Mouse (Mus musculus): ENCODE measurements at regions not wholly inside any gene's neighbourhood (a gene's known extent, or its start where the extent isn't known, plus 50 kb on each side); places are given as distances from the start of the nearest gene placed in this dataset.

DNA sequence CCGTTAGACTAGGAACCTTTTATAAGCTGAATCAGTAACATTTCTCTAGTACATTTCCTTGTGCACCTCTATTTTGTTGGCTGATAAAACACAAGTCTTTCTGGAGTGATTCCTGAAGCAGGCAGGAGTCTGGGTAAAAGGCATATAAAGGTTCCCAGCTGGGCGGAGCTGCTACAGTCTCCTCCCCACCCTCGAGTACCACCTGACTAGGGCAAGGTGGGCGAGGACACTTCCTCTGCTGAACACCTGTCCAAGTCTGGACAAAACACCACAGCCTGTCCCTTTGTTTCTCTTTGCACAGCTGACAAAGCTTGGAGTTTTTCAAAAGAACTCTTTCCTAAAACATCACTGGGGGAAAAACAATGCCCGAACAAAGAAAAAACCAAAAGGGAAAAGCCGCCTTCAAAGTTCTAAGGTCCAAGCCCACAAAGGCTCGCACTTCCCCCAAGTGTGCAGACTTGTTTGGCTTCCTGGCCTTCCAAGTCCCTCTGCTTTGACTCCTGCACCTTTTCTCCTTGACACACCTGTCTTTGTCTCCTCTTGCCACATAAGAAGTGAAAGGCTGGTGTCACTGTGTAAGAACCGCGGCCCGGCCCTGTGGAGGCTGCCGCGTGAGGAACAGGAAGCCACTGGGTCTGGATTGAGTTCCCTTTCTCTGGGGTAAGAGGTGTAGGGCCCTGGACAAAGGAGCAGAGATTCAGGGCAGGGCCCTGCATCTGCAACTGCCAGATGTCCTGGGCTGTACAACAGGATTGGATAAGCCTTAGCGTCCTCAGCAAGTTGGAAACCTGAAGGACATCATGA is 263.1 kb upstream of the Foxq1 start:
- no peak overlapping the region for H3K9ac ChIP-seq (ENCODE audit: control insufficient read depth, low read depth, low read length, poor library complexity, severe bottlenecking)
- TF ChIP-seq MEF2A (IDR thresholded peaks at IDR 0.05; ENCODE audit: extremely low read depth, insufficient replicate concordance, low read depth, low read length, poor library complexity, severe bottlenecking) (no peak), POLR2AphosphoS2 (IDR thresholded peaks at IDR 0.05; ENCODE audit: low read length) (no peak), MYB (IDR thresholded peaks at IDR 0.05; ENCODE audit: low read depth, low read length) (no peak), GABPA (IDR thresholded peaks at IDR 0.05; ENCODE audit: low read depth, low read length) (no peak), KAT2A (conservative IDR thresholded peaks at IDR 0.05; ENCODE audit: low read depth, low read length) (no peak), TCF12 (IDR thresholded peaks at IDR 0.05; ENCODE audit: low read depth, low read length) (no peak), SIN3A (IDR thresholded peaks at IDR 0.05; ENCODE audit: low read length) (no peak), SMC3 (IDR thresholded peaks at IDR 0.05; ENCODE audit: low read depth, low read length) (no peak), ZKSCAN1 (IDR thresholded peaks at IDR 0.05; ENCODE audit: low read depth, low read length) (no peak), MAZ (IDR thresholded peaks at IDR 0.05; ENCODE audit: low read depth, low read length) (no peak), RAD21 (IDR thresholded peaks at IDR 0.05; ENCODE audit: low read depth, low read length) (no peak), ELF1 (IDR thresholded peaks at IDR 0.05; ENCODE audit: low read depth, low read length) (no peak), ZC3H11A (IDR thresholded peaks at IDR 0.05; ENCODE audit: low read depth, low read length) (no peak), CHD1 (IDR thresholded peaks at IDR 0.05; ENCODE audit: low read depth, low read length) (no peak)
- no peaks in the 10 kb centered on the region for H3K9me3 ChIP-seq (replicated peaks; ENCODE audit: insufficient read depth, low read length)
- H3K36me3 ChIP-seq (ENCODE audit: control insufficient read depth in 1 of 2, insufficient read depth in 2 of 2, low read length in 2 of 2): no peaks in the 10 kb centered on the region
- no peak overlapping the region for H3K4me3 ChIP-seq (ENCODE audit: control insufficient read depth in 1 of 2, insufficient read depth in 1 of 2, low read depth in 2 of 2, low read length in 2 of 2)
- H3K27ac ChIP-seq (ENCODE audit: control insufficient read depth, low read depth, low read length): no peak overlapping the region
- no peaks in the 10 kb centered on the region for H3K4me1 ChIP-seq (ENCODE audit: control insufficient read depth in 1 of 2, insufficient read depth in 2 of 2, low read length in 2 of 2)
- DNase-seq (ENCODE audit: low read depth, low spot score): no peak
- no peaks in the 10 kb centered on the region for H3K27me3 ChIP-seq (ENCODE audit: control insufficient read depth in 1 of 2, insufficient read depth in 2 of 2, low read length in 2 of 2)
- no peaks in the 10 kb centered on the region for H3K79me2 ChIP-seq (ENCODE audit: control insufficient read depth, insufficient read depth, low read length, poor library complexity)

DNA sequence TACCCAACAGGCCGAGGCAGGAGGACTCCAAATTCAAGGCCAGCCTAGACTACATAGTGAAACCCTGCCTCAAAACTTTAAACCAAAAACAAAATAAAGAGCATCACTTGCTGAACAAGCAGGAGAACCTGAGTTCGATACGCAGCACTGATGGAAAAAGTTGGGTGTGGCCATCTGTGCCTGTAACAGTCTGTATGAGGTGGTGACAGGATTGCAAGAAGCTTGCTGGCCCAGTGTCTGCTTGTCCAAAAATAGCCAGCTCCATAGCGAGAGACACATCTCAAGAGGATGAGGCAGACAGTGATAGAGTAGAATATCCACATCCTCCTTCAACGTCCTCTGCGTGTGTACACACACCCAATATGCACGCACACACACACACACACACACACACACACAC is 261.9 kb upstream of the Foxq1 start:
- Histone ChIP-seq H3K4me1 (ENCODE audit: control insufficient read depth in 1 of 2, insufficient read depth in 2 of 2, low read length in 2 of 2) (no peaks in the 10 kb centered on the region), H3K27ac (ENCODE audit: control insufficient read depth, low read depth, low read length) (no peak overlapping the region), H3K9ac (ENCODE audit: control insufficient read depth, low read depth, low read length, poor library complexity, severe bottlenecking) (no peak overlapping the region), H3K27me3 (ENCODE audit: control insufficient read depth in 1 of 2, insufficient read depth in 2 of 2, low read length in 2 of 2) (no peaks in the 10 kb centered on the region), H3K4me3 (ENCODE audit: control insufficient read depth in 1 of 2, insufficient read depth in 1 of 2, low read depth in 2 of 2, low read length in 2 of 2) (no peak overlapping the region), H3K79me2 (ENCODE audit: control insufficient read depth, insufficient read depth, low read length, poor library complexity) (no peaks in the 10 kb centered on the region), H3K36me3 (ENCODE audit: control insufficient read depth in 1 of 2, insufficient read depth in 2 of 2, low read length in 2 of 2) (no peaks in the 10 kb centered on the region), H3K9me3 (replicated peaks; ENCODE audit: insufficient read depth, low read length) (no peaks in the 10 kb centered on the region)
- no peak for DNase-seq (ENCODE audit: low read depth, low spot score)
- TF ChIP-seq HCFC1 (IDR thresholded peaks at IDR 0.05; ENCODE audit: low read depth, low read length) (no peak), ZNF384 (IDR thresholded peaks at IDR 0.05; ENCODE audit: low read depth, low read length) (no peak), SMC3 (IDR thresholded peaks at IDR 0.05; ENCODE audit: low read depth, low read length) (no peak), POLR2AphosphoS5 (IDR thresholded peaks at IDR 0.05; ENCODE audit: borderline replicate concordance, low read depth, low read length) (no peak), RAD21 (IDR thresholded peaks at IDR 0.05; ENCODE audit: low read depth, low read length) (no peak), NRF1 (IDR thresholded peaks at IDR 0.05; ENCODE audit: insufficient read depth, low read depth, low read length, poor library complexity, severe bottlenecking) (no peak), ELF1 (IDR thresholded peaks at IDR 0.05; ENCODE audit: low read depth, low read length) (no peak), MAZ (IDR thresholded peaks at IDR 0.05; ENCODE audit: low read depth, low read length) (no peak), CHD2 (IDR thresholded peaks at IDR 0.05; ENCODE audit: low read length) (no peak), GATA1 (IDR thresholded peaks at IDR 0.05; ENCODE audit: low read depth, low read length) (no peak), MYB (IDR thresholded peaks at IDR 0.05; ENCODE audit: low read depth, low read length) (no peak), E2F4 (IDR thresholded peaks at IDR 0.05; ENCODE audit: borderline replicate concordance, low read depth, low read length) (no peak), JUND (IDR thresholded peaks at IDR 0.05; ENCODE audit: low read depth, low read length) (no peak), MAFK (IDR thresholded peaks at IDR 0.05; ENCODE audit: borderline replicate concordance, low read depth, low read length) (no peak)
